Mouse (Mus musculus): Measurements from ENCODE around the gene Kif22.
"Not testable (repeated sequence)": the region's sequence is repeated elsewhere in the genome, so short reads cannot be mapped to it uniquely, and the experiment has no call there.

Gene Kif22

DNA sequence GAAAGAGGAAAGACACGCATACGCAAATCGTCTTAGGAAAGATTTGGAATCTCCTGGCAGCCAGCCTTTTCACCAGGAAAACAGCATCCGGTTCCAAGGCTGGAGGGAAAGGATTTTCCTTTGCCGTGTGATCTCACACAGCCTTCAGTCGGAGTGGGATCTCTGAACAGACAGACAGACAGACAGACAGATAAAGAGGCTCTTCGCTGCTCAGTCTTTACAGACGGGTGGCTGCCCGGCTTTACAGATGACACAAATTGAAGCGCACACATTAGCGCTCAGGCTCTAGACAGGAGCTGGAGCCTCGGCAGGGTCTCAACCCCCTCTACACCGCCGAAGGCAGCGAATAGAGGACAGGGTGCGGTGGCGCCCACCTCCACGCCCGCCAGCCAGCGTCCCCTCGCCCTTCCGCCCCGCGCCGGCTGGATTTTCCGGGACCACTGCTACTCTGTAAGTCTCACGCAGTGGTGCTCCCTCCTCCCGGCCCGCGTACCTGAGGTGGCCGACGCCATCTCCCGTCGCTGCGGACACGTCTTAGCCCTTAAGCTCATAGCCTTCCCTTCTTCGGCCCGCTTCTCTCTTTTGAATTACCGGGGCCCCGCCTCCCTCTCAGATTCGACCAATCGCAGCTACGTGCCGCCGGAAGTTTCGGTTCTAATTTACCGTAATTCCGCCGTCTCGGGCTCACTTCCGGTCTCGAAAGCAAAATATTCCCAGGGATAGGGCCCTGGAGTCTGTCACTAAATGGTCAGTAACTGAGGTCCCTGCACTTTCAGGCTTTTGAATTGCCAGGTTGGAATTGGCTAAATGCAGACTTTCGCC is at the start of gene Kif22:
Gene Kif22 (minus strand): TSS at position 621 of the 822 bp plus-strand sequence.
- DNase-seq, result peak; percentile 93

DNA sequence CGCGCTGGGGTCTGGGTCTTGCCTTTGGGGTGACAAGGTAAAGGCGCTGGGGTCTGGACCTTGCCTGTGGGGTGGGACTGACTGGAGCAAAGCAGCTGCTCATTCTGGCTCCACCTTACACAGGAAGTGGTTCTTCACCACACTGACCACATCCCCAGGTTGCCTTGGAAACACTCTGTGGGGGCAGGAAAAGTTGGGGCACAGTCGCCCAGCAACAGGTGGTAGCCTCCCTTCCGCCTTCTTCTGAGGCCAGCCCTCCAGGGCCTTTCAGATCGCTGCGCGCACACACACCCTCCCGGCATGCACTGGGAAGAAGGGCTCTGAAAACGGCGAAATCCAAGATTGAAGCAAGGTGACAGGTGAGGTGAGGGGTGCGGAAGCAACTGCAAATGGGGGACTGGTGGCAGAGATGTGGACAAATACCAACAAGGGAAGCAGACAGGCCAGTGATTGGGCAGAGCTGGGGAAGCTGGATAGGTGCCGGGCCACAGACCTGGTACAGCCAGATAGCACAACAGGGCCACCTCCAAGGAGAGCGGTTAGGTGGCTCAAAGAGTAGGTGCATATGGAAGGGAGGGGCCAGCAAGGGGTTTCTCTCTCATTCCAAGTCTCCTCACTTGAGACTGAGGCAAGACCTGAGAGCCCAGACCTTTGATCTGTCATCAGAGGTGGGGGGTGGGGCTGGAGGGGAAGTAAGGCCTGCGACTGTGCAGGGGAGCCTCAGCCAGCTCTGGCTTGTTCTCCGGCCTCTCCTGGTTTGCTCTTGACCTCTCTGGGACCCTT is 49.0 kb upstream of the Kif22 start, which contains the start of gene AI467606:
Gene AI467606 (plus strand): TSS at position 246 of the 783 bp plus-strand sequence.
- DNase-seq, result peak; percentile 68

DNA sequence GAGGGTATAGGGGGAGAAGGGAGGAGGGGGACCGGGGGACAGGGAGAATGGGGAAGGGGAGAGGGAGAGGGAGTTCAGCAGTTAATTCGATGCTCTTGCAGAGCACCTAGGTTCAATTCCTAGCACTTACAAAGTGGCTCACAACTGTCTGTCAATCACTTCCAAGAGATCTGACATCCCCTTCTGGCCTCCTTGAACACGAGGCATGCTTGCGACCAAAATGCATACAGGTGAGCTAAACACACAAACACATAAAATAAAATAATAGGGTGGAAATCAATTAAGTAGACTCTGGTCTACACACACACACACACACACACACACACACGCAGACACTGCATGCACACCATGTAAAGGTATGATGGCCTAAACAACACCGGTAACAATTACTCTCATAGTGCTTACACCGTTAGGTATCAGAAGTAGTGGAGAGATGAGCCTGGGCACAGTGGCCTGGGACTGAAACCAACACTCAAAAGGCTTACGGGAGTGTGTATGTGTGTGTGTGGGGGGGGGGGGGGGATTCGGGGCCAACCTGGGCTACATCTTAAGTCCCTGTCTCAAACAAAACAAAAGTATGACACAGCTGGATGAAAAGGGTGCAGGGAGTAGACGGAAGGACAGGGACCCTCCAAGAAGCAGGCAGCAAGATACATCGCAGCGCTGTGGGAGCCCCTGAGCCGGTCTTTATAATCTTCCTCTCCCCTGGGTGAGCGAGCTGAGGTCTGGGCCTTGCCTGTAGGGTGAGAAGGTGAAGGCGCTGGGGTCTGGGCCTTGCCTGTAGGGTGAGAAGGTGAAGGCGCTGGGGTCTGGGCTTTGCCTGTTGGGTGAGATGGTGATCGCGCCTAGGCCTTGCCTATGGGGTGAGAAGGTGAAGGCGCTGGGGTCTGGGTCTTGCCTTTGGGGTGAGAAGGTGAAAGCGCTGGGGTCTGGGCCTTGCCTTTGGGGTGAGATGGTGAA is 48.2 kb upstream of the Kif22 start:
- no peak for DNase-seq

DNA sequence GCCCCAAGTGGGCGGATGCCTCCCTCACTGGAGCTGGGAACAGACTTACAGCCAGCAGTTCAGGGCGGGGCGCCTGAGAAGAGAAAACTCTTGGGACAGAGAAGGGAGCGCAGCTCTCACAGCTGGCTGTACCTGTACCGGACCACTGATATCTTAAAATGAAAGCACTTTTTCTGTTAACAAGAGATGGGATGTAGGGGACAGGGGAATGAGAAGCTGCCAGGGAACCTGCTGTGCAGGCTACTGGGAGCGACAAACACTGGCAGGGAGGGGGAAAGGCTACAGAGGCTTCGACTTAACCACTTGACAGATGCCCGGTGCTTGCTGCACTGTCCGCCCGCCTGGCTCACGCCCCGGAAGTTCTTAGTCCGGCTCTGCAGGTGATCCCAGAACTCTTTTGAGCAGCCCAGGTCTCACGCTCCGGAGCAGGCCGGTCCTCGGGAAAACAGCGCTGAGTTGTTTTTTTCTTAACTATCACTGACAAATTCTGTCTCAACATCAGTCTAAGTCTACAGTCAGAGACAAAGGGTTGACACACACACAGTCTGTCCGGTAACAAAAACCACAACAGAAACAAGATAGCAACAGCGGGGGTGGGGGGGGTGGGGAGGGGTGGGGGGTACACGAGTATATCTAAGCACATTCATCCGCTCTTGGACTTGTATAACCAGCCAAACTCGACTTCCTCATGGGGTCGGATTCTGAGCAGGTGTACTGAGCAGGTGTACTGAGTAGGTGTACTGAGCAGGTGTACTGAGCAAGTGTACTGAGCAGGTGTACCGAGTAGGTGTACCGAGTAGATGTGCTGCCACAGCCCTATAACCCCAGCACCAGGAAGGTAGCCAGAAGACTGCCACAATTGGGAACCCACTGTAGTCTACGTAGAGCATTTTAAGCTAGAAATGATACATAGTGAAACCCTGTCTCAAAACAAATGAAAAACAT is 46.9 kb upstream of the Kif22 start:
- DNase-seq, result peak; percentile 32

DNA sequence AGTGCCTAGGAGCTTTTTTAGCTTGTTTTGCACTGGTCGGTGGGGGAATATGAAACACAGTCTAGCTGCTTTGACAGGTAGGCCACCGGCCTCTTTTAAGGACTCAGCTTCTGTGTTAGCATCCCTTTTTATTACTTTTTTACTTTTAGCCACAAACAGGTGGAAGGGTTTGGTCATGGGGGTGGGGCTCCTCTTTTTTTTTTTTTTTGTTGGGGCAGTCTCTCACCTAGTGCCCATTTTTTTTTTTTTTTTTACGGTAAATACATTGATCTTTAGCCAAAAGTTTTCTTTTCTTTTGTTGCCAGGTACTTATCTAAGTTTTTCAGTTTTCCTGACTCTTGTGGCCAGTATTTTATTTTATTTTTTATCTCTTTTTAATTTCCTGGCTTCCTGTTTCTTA is 45.8 kb upstream of the Kif22 start:
- no peak for DNase-seq

DNA sequence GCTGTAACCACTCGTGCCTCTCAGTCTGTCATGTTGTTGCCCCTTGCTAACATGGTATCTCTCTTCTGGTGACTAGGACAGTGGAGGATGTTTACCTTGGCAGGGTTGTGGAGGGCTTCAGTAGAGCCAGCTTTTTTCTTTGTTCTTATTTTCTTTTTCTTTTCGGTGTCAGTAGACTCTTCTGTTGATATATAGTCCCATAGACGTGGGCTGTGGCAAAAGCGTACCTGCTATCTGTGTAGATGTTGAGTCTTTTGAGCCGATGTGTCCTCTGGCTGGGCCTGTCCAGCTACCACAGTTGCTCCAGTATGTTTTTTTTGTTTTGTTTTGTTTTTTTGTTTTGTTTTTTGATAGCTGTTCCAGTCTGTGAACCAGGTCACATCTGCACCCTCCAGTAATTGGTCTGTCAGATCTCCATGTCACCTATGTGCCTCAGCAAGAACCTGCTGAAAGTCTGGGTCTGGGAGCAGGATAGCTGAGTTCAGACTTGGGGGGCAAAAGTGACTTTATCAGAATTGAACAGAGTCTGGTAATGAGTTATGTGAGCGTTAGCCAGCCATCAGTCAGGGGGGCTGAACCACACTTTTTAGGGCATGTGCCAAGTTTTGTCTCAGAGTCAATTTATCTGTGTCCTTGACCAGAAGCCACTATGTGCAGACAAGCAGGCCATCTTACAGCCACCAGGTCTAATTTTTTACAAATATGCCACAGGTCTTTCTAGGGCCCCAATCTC is 45.2 kb upstream of the Kif22 start, which contains the start of gene Zg16:
Gene Zg16 (minus strand): TSS at position 51 of the 733 bp plus-strand sequence.
- DNase-seq, result not testable (repeated sequence)

DNA sequence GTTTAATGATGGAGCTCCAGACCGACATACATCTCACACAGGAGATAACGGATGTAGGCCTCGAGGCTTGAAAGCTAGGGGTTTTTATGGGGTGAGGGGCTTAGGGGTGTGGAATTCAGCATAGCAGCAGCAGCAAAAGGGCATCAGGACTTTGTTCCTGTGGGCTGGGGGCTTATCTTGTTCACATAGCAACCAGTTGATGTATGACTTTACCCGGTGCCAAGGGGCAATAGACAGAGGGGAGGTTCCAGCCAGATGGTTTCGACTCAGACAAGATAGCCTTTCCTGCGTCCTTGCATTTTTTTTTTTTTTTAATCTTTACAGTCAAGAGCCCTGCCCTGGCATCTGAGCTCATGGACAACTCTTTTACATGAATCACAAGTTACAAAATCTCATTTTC is 43.5 kb upstream of the Kif22 start:
- DNase-seq, result not testable (repeated sequence)

DNA sequence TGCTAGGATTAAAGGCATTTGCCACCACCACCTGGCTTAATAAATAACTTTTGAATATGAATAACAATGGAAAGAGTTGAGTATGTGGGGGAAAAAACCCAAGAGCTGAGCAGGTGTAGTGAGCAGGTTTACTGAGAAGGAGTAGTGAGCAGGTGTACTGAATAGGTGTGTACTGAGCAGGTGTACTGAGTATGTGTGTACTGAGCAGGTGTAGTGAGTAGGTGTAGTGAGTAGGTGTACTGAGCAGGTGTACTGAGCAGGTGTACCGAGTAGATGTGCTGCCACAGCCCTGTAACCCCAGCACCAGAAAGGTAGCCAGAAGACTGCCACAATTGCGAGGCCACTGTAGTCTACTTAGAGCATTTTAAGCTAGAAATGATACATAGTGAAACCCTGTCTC is 42.5 kb upstream of the Kif22 start:
- DNase-seq, result no peak

DNA sequence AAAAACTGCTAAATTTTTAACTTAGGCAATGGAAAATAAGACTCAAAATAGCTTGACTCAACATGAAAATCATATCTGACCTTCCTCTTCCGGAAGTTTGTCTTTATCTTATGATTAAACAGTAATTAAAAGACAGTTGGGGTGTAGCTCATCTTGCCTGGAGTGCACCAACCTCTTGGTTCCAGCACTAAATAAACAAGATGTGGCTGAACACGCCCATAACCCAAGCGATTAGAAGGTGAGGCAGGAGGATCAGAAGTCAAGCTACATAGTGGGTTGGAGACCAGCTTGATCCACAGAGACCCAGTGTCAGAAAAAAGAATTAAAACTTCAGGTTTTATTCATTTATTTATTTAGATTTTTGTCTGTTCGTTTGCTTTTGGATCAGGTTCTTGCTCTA is 41.4 kb upstream of the Kif22 start:
- DNase-seq, result no peak

DNA sequence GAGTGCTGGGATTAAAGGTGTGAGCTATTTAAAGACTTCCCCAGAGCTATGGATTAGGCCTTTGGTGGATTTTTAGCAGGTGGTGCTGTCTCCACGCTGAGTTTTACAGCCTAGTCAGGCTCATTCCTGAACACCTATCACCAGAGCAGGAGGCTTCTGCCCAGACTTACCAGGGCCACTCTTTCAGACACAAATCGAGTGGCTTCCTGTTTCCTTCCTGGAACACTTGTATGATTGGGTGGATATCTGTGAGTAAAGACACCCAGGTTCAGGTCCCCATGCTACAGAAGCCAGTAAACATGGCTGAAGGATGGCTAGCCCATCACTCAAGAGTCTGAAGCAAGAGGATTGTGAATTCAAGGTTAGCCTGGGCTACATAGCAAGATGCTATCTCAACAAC is 40.7 kb upstream of the Kif22 start:
- DNase-seq, result no peak

DNA sequence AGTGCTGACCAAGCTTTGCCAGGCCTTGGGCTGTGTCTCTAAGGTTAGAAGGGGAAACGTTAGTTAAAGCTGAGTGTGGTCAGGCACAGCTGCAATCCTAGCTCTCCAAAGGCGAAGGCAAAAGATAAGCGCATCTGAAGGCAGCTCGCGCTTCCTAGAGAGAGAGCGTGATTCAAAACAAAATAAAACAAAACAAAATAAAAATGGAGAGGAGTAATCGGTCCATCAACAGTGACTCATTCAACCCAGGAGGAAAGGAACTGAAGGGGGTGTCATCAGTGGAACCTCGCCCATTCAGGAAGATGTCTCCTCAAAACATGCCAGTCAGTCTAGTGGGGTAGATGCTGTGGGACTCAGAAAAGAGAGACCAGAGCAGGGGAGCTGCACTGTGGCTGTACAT is 40.0 kb upstream of the Kif22 start:
- no peak for DNase-seq

DNA sequence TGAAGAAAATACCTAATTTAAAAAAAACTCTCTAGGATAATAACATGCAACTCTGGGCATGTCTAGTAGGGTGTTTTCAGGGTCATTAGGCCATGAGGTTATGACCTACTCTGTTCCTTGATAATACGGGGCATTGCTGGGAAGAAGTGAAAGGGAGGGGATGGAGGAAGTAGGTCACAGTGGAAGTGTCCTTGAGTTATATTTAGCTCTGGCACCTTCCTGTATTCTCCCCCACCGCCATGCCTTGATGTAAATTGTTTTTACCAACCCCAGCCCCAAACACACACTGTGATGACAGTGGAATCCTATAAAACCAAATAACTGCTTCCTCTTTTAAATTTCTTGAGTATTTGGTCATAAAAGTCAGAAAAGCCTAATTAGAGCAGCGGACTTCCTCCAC is 37.8 kb upstream of the Kif22 start:
- DNase-seq, result no peak

DNA sequence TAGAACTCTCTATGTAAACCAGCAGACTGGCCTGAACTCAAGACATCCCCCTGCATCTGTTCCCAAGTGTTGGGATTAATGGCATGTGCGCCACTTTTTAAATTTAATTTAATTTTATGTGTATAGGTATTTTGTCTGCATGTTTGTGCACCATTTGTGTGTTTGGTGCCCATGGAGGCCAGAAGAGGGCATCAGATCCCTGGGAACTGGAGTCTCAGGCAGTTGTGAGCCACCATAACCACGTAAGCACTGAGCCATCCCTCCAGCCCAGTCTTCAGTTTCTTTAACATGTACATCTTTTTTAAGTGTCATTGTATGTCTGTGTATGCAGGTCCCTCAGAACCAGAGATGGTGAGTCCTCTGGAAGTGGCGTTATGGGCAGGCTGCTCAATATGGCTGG is 35.4 kb upstream of the Kif22 start:
- no peak for DNase-seq

DNA sequence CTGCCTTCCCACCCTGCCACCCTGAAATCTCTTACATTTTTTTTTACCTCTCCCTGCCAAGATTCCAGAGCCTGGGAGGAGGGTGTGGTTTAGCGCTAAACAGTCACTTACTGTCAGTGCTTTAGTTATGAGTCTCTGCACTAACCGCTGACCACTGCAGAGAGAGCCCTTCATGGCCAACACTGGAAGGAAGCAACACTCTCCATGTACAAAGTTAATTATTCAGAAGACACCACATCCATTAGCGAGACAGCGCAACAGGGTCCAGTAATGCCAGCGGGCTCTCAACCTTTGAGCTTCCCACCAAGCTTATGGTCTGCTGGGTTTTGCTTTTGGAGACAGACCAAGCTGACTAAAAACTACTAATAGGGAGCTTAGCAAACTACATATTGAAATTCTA is 33.9 kb upstream of the Kif22 start:
- DNase-seq, result no peak

DNA sequence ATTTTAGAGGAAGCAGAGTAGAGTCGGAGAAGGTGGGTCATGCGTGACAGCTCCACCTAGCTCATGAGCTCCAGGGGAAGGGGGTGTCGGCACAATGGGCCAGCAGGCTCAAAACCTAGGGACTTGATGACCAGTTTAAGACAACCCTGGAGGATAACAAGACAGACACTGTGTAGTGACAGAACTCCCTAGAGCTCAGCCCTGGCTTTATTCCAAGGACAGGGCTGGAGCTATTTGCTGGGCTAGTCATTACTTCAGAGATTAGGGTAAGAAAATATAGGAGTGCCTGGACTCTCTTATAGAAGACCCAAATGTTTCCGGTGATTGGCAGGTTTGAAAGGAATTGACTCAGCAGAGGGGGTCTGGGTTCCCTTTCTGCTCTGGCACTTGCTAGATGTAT is 30.9 kb upstream of the Kif22 start:
- no peak for DNase-seq

DNA sequence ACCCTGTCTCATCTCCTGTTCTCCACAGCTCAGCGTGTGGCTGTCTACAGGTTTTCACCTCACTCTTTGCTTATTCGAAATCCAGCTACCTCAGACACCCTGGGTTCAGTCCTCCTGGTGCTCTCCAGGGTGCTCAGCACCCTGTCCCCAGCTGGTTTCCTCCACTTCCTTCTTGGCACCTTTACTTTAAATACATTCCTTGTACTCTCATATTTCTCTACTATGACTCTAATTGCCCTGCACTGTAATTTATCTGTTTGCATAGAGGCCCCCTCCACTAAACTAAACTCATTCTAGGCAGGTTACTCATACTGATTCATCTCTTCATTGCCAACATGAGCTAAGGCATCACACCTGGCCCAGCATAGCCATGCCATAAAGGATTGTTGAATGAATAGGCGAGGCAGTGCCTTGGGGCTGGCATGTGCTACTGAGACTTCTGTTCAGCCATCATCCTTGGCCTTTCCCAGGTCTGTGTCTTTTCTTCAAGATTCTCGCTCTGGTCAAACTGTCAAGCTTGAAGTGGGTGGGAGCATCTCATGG is 28.7 kb upstream of the Kif22 start:
- no peak for DNase-seq

DNA sequence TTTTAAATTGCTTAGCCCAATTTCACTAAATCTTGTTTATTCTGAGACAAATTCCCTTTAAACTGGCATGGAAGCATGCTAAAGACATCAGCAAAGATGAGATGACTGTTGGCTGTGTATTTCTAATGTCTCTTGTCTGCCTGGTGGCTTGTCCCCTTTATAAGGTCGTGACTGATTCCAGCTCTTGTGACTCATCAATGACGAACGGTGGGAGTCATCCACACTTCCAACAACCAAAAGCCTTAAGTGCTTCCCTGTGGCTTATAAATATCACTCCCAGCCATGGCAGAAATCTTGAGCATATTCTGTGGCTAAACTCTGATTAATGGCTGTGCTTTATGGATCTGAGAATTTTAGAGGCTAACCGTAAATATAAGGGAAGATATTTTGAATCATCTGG is 24.0 kb upstream of the Kif22 start:
- DNase-seq, result no peak

DNA sequence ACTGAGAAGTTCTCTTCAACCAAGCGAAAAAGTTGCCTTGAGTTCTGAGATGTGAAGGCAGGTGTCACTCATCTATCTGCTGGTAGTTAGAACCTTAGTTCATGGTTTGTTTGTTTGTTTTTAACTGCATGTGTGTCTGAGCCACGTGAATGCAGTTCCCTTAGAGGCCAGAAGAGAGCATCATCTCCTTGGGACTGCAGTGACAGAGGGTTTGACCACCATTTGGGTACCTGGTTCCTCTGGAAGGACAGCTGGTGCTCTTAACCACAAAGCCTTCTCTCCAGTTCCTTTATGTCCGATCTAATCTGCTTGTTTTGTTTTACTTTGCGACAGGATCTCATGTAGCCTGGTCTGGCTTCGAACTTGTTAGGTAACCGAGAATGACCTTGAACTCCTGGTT is 23.3 kb upstream of the Kif22 start:
- no peak for DNase-seq

DNA sequence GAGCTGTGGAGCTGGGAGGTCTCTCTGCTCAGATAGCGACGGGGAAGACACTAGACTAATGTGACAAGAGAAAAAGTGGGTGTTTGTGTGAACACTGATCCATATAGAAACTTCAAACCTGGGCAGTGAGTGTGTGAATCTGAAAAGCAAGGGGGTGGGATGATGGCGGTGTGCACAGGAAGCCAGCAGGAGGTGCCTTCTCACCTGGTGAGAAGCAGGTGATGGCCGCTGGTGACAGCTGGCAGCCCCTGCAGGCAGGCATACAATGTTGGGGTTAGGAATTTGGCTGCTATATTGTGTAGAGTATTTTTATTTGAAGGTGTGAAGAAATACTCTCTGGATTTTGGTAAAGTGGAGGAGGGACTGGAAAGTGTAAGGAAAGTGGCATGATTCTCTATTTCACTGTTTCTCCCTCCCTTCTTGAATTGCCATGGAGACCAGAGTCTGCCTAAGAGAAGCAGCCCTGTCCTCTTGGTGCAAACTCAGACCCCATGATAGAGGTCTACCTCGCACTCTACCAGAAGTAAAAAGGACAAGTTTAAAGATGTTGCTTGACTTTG is 12.8 kb upstream of the Kif22 start:
- no peak for DNase-seq

DNA sequence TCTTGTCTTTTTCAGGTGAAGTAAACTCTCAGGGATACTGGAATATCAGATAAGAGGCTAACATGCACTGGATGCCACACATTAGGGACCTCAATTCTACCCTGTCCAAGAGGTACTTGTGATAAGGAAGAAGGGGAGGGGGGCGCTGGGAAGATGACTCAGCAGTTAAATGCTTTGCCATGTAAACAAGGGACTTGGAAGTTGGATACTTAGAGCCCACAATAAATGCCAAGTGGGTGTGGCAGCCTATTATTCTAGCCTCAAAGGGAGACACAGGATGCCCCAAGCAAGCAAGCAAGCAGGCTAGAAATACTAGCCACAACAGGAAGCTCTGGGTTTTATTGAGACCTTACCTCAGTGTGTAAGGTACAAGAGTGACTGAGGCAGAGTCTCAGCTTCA is 11.0 kb downstream of the Kif22 start:
- DNase-seq, result no peak

All from lung, postnatal 14 days (tissue).